Mouse (Mus musculus): ENCODE measurements around the gene Gm49336.

The Gm49336 gene

DNA sequence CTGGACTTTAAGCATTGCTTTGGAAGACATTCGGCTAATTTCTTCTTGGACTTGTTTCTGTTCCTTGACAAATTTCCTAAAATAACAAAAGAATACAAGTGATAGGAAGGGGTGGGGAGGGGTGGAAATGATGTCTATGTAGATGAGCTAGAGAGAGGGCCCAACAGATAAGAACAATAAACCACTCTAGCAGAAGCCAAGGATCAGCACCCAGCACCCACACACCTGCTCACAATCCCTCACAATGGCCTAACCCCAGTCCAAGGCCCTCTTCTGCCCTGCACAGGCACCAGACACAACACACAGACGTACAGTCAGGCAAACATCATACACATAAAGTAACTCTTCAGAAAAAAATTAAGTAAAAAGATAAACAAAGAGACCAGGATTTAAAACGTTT is 12.8 kb downstream of the Gm49336 start:
- no peak for DNase-seq (ENCODE audit: low spot score in 2 of 2)

GRCm38 (mm10) chr14:60219886-60220285 is 31.4 kb downstream of the Gm49336 start:
- DNase-seq (ENCODE audit: low spot score in 2 of 2): no peak

DNA sequence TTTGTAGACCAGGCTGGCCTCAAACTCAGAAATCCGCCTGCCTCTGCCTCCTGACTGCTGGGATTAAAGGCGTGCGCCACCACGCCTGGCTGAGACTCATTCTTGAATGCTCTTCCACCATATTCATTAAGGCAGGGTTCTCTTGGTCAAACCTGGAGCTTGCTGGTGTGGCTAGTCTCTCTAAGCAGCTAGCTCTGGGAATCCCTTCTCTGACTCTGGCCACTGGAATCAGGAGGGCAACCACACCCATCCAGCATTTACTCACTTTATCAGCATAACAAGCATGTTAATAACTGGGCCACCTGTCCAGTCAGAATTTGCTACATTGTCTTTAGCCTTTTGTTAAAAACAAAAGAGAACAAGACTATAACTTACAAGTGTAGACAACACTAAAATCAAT is 33.7 kb downstream of the Gm49336 start:
- DNase-seq (ENCODE audit: low spot score in 2 of 2): no peak

DNA sequence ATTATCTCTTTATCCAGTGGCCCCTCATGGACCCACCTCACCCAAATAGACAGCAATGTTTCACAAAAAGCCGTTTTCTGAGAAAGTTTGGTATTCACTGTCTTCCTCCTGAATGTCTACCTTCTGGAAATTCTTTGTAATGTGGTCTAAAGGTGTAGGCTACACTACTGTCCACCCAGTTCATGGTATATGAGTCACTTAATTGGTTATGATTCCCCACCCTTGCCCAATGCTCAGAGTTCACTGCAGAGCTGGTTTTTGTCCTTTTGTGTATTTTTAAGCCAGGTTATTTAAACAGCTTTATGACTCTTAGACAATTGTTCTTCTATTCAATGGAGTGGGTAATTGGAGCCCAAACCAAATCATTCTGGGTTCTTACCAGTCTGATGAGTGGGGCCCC is 35.2 kb downstream of the Gm49336 start:
- no peak for DNase-seq (ENCODE audit: low spot score in 2 of 2)

GRCm38 (mm10) chr14:60215000-60215399 is 36.3 kb downstream of the Gm49336 start:
- DNase-seq (ENCODE audit: low spot score in 2 of 2): no peak

- DNase-seq (ENCODE audit: low spot score in 2 of 2): no peak
These were observed 37.3 kb downstream of the Gm49336 start for GRCm38 (mm10) chr14:60214040-60214439.

DNA sequence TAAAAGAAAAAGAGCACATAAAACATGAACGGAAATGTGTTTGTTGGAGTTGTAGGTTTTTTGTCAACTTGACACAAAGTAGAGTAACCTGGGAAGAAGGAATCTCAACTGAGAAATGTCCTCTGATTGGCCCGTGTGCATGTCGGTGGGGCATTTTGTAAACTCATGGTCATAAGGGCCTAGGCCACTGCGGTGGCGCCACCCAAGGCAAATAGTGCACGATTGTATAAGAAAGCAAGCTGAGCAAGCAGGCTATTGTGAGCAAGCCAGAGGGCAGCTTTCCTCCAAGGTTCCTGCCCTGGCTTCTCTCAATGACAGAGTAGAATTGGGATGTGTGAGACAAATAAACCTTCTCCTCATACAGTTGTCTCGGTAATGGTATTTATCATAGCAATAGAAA is 42.1 kb downstream of the Gm49336 start:
- DNase-seq (ENCODE audit: low spot score in 2 of 2): peak in 1 of 2 experiments; percentile 42

GRCm38 (mm10) chr14:60204993-60205392 is 46.3 kb downstream of the Gm49336 start:
- peak in 1 of 2 experiments; percentile 25 for DNase-seq (ENCODE audit: low spot score in 2 of 2)

- no peak for DNase-seq (ENCODE audit: low spot score in 2 of 2)
These were observed 54.4 kb downstream of the Gm49336 start, which contains the start of gene Atp8a2 for GRCm38 (mm10) chr14:60196884-60197283. Gene Atp8a2, minus strand, starts transcription at chr14:60197179.

- DNase-seq (ENCODE audit: low spot score in 2 of 2): no peak
These were observed 55.3 kb downstream of the Gm49336 start for GRCm38 (mm10) chr14:60195999-60196398.

GRCm38 (mm10) chr14:60194606-60195005 is 56.7 kb downstream of the Gm49336 start:
- DNase-seq (ENCODE audit: low spot score in 2 of 2): no peak

- DNase-seq (ENCODE audit: low spot score in 2 of 2): no peak
These were observed 61.5 kb downstream of the Gm49336 start for GRCm38 (mm10) chr14:60189771-60190170.

- no peak for DNase-seq (ENCODE audit: low spot score in 2 of 2)
These were observed 63.0 kb downstream of the Gm49336 start for GRCm38 (mm10) chr14:60188201-60188825.

DNA sequence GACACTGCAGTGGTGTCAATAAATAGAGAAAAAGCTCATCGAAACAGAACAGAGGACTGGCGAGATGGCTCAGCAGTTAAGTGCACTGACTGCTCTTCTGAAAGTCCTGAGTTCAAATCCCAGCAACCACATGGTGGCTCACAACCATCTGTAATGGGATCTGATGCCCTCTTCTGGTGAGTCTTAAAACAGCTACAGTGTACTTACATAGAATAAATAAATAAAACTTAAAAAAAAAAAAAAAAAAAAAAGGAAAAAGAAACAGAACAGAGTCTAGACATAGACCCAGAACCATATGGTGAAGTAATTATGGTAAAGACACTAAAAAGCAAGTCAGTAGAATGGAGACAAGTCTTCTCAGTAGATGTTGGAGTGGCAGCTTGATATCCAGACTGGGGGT is 70.0 kb downstream of the Gm49336 start:
- no peak for DNase-seq (ENCODE audit: low spot score in 2 of 2)

- no peak for DNase-seq (ENCODE audit: low spot score in 2 of 2)
These were observed 72.7 kb downstream of the Gm49336 start for GRCm38 (mm10) chr14:60178571-60178955.

- DNase-seq (ENCODE audit: low spot score in 2 of 2): peak; percentile 13 to 67
These were observed 73.4 kb downstream of the Gm49336 start for GRCm38 (mm10) chr14:60177614-60178570.

DNA sequence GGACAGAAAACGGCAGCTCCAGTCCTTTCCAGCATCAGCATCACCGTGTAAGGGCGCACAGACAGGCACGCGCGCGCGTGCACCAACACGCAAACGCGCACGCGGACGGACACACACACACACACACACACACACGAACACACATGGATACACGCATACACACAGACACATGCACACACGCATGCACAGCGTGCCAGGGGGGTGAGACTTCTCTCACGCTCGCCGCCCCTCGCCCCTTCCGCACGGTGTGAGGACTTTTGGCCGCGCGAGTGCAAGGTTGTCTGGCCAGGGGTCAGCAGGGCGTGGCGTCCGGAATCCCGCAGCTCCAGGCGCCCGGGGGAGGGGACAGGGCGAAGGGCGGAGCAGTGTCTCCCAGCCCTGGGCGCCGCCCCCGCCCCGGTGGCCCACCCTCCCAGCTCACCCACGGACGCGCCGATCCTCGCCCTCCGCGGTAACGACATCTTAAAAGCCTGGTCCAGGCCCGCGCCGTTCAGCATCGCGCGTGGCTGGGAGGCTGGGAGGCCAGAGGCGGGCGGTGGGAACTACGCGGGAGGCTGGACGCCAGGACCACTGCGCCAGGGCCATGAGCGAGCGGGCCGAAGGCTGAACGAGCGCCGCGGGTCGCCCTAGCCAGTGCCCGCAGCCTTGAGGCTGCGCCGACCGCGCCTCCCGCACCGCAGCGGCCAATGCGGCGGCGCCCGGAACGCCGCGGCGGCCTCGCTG is 74.3 kb downstream of the Gm49336 start:
- peak; percentile 13 to 66 for DNase-seq (ENCODE audit: low spot score in 2 of 2)

DNA sequence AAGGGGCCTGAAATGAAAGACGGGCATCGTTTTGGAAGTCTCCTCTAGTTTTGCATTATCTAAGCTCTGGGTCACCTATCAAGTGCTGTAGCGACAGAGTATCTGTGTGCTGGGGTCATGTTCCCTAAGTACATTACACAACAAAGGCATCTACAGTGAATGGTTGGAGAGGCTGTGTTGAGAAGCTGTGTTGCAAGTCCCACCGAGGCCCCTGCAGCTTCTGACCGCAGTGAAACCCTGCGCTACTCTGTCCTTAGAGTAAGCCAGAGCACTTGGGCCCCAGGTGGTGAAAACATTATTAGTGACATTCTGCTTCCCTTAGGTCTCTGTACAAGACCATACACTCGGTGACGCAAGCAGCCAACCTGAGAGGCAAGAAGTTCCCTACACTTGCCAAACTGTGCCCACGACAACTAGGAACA is 74.8 kb downstream of the Gm49336 start:
- DNase-seq (ENCODE audit: low spot score in 2 of 2): peak in 1 of 2 experiments; percentile 14

GRCm38 (mm10) chr14:60172286-60173055 is 78.8 kb downstream of the Gm49336 start:
- no peak for DNase-seq (ENCODE audit: low spot score in 2 of 2)

DNA sequence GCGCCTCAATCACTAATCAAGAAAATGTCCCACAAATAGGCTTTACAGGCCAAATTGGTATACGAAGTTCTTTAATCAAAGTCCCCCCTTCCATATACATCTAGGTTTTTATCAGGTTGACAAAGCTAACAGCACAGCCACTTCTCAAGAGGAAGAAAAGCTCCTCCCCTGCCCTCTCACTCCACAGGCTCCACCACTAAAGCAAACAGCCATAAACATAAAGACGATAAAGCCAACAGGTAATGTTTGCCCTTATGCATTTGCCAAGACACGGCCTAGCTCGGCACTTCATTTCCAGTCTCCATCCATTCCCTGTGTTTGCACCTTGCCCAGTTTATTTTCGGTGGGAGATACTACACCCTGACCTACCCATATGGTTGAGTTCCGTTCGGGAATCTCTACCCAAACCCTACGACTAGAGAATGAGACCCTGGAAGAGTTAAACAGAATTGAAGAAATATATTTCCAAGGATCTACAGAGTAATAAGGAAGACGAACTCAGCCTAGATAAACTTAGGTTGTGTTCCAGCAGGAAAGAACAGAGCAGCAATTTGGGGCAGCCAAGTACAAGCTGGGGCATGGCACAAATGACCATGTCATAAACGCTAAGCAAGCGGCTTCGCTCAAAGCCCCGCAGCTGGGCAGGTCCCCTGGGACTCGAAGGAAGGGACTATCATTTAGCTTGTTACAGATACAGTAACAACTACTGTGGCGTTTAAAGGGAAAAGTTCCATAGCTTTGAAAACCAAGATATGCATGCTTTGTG is 80.3 kb downstream of the Gm49336 start:
- no peak for DNase-seq (ENCODE audit: low spot score in 2 of 2)

- DNase-seq (ENCODE audit: low spot score in 2 of 2): no peak
These were observed 87.9 kb downstream of the Gm49336 start for GRCm38 (mm10) chr14:60163367-60163766.

Data from spleen, postnatal 4 days (tissue).